Mouse (Mus musculus) neural tube, embryonic 14.5 days (tissue): ENCODE measurements at regions not wholly inside any gene's neighbourhood (a gene's known extent, or its start where the extent isn't known, plus 50 kb on each side); places are given as distances from the start of the nearest gene placed in this dataset.
"Not testable (repeated sequence)": the region's sequence is repeated elsewhere in the genome, so short reads cannot be mapped to it uniquely, and the experiment has no call there.

Experiments used
- ATAC-seq: fragments of 200-750 bp; cut with Nextera tagmentation; 2 replicates; pipeline ENCODE4 v1.8.0; 2017; ENCODE audit warnings: low read depth, mild to moderate bottlenecking, moderate TSS enrichment, moderate library complexity
- H3K27ac ChIP-seq: fragments of 300-500 bp; sonication (generic); 2 replicates; pipeline ENCODE4 v1.5.1; 2014; ENCODE audit warnings: low read depth, mild to moderate bottlenecking, control low read depth, low read length, moderate library complexity, mixed read lengths
- H3K27me3 ChIP-seq: fragments of 300-500 bp; sonication (generic); 2 replicates; pipeline ENCODE4 v1.6.1; 2014; ENCODE audit warnings: low read length; ENCODE audit not compliant: control insufficient read depth, insufficient read depth
- H3K36me3 ChIP-seq: fragments of 300-500 bp; sonication (generic); 2 replicates; pipeline ENCODE4 v1.6.1; 2014; ENCODE audit warnings: low read length, mixed read lengths; ENCODE audit not compliant: control insufficient read depth, insufficient read depth
- H3K4me1 ChIP-seq: fragments of 300-500 bp; sonication (generic); 2 replicates; pipeline ENCODE4 v1.6.1; 2014; ENCODE audit warnings: low read length; ENCODE audit not compliant: control insufficient read depth, insufficient read depth
- H3K4me2 ChIP-seq: fragments of 300-500 bp; sonication (generic); 2 replicates; pipeline ENCODE4 v1.6.1; 2014; ENCODE audit warnings: mild to moderate bottlenecking, low read depth, low read length, control low read depth
- H3K4me3 ChIP-seq: fragments of 300-500 bp; sonication (generic); 2 replicates; pipeline ENCODE4 v1.5.1; 2014; ENCODE audit warnings: low read depth, low read length, control low read depth, mixed read lengths
- H3K9ac ChIP-seq: fragments of 300-500 bp; sonication (generic); replicated peaks from 2 replicates; pipeline ENCODE4 v1.6.1; 2014; ENCODE audit warnings: low read depth, mild to moderate bottlenecking, control low read depth, low read length, mixed read lengths
- H3K9me3 ChIP-seq: fragments of 300-500 bp; sonication (generic); 2 replicates; pipeline ENCODE4 v1.6.1; 2016; ENCODE audit warnings: low read length; ENCODE audit not compliant: control insufficient read depth
- WGBS: fragments of 180-500 bp; shearing (Covaris S2); extraction: QIAGEN DNeasy Blood & Tissue Kit; methylation state at CpG from one replicate; pipeline ENCODE4 v1.1.7; 2014; 5-methylcytosine and 5-hydroxymethylcytosine counted together

DNA sequence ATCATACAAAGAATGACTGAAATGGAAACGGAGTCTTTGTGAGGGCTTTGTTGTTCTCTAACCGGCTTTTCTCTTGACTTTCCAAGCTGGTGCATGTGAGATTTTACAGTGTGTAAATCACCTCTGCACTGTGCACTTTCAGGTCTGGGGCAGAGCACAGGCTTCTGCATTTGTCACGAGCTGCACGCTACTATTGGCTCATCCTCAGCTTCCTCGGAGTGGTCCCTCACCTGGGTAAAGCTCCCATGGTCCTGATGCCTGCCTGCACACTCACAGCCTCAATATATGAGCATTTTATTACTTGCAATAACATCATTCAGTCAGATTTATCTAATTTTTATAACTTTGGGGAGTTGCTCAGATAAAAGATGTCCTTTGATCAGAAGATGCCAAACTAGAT lies 109.8 kb upstream of the Nrip1 start:
- ATAC-seq = no peak
- 50% methylated on average over 5 of the region's 5 CpGs for WGBS
- Histone ChIP-seq H3K9me3 (no peaks in the 10 kb centered on the region; the same call in 1 of the 2 replicates), H3K27me3 (no peaks in the 10 kb centered on the region), H3K9ac (no peak overlapping the region), H3K4me1 (no peaks in the 10 kb centered on the region), H3K27ac (no peak overlapping the region), H3K36me3 (no peaks in the 10 kb centered on the region), H3K4me2 (no peak overlapping the region), H3K4me3 (no peak overlapping the region)

GRCm38 (mm10) chr16:76481966-76482365 lies 108.3 kb upstream of the Nrip1 start:
- no peaks in the 10 kb centered on the region for H3K27me3 ChIP-seq
- H3K9ac ChIP-seq = no peak overlapping the region
- ATAC-seq = no peak
- no peaks in the 10 kb centered on the region for H3K4me1 ChIP-seq
- no peak overlapping the region for H3K27ac ChIP-seq
- no peaks in the 10 kb centered on the region; the same call in 1 of the 2 replicates for H3K9me3 ChIP-seq
- H3K4me2 ChIP-seq = no peak overlapping the region
- 95% methylated on average over 4 of the region's 4 CpGs for WGBS
- no peak overlapping the region for H3K4me3 ChIP-seq
- no peaks in the 10 kb centered on the region for H3K36me3 ChIP-seq

GRCm38 (mm10) chr16:76477474-76477873 lies 103.8 kb upstream of the Nrip1 start:
- Histone ChIP-seq H3K4me2 (no peak overlapping the region), H3K27me3 (no peaks in the 10 kb centered on the region), H3K36me3 (no peaks in the 10 kb centered on the region), H3K27ac (no peak overlapping the region), H3K9me3 (no peaks in the 10 kb centered on the region; the same call in 1 of the 2 replicates), H3K4me1 (no peaks in the 10 kb centered on the region), H3K9ac (no peak overlapping the region), H3K4me3 (no peak overlapping the region)
- ATAC-seq = no peak
- WGBS = 89% methylated on average over 8 of the region's 8 CpGs

- H3K4me2 ChIP-seq = no peak overlapping the region
- no peak overlapping the region for H3K27ac ChIP-seq
- H3K4me1 ChIP-seq = no peaks in the 10 kb centered on the region
- H3K36me3 ChIP-seq = no peaks in the 10 kb centered on the region
- no peak overlapping the region for H3K9ac ChIP-seq
- no peaks in the 10 kb centered on the region for H3K27me3 ChIP-seq
- no peak overlapping the region for H3K4me3 ChIP-seq
- no peak for ATAC-seq
- H3K9me3 ChIP-seq = no peaks in the 10 kb centered on the region
- 92% methylated on average over 6 of the region's 6 CpGs for WGBS
Observed at GRCm38 (mm10) chr16:76474481-76474880, 100.9 kb upstream of the Nrip1 start.

GRCm38 (mm10) chr16:76472386-76472785 lies 98.8 kb upstream of the Nrip1 start:
- Histone ChIP-seq H3K9ac (no peak overlapping the region), H3K4me3 (no peak overlapping the region), H3K36me3 (no peaks in the 10 kb centered on the region), H3K9me3 (no peaks in the 10 kb centered on the region), H3K4me2 (no peak overlapping the region), H3K27me3 (no peaks in the 10 kb centered on the region), H3K4me1 (no peaks in the 10 kb centered on the region), H3K27ac (no peak overlapping the region)
- ATAC-seq = no peak
- 80% methylated on average over 3 of the region's 3 CpGs for WGBS

DNA sequence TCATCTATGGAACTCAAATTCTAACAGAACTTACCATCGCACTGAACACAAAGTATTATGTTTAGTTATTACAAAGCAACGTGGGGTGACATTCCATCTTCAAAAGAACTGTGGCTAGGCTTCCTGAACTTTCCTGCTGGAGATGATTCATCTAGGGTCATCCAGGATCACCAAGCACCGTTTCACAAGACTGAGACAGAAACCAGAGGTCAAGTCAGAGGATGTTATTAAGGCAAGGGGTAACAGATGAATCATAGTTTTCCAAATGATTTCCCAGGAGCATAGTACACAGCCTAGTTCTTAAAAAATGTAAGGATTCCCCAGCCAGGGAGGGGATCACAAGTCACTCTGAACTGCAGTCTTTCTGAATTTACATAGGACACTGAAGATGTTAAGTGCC lies 97.5 kb upstream of the Nrip1 start:
- no peak overlapping the region for H3K4me3 ChIP-seq
- 75% methylated on average over 3 of the region's 3 CpGs for WGBS
- H3K4me2 ChIP-seq = no peak overlapping the region
- H3K27ac ChIP-seq = no peak overlapping the region
- H3K9me3 ChIP-seq = no peaks in the 10 kb centered on the region
- ATAC-seq = no peak
- H3K4me1 ChIP-seq = no peaks in the 10 kb centered on the region
- H3K36me3 ChIP-seq = no peaks in the 10 kb centered on the region
- H3K27me3 ChIP-seq = no peaks in the 10 kb centered on the region
- H3K9ac ChIP-seq = no peak overlapping the region

- ATAC-seq = no peak
- Histone ChIP-seq H3K4me3 (no peak overlapping the region), H3K27ac (no peak overlapping the region), H3K4me2 (no peak overlapping the region), H3K9ac (no peak overlapping the region), H3K9me3 (no peaks in the 10 kb centered on the region), H3K36me3 (no peaks in the 10 kb centered on the region), H3K27me3 (no peaks in the 10 kb centered on the region), H3K4me1 (no peaks in the 10 kb centered on the region)
- WGBS = 73% methylated on average over 1 of the region's 1 CpGs
Observed at GRCm38 (mm10) chr16:76459521-76459920, 85.9 kb upstream of the Nrip1 start.

- not testable (repeated sequence) for H3K4me1 ChIP-seq, H3K4me2 ChIP-seq, H3K27ac ChIP-seq, H3K9me3 ChIP-seq, H3K4me3 ChIP-seq, H3K9ac ChIP-seq, H3K36me3 ChIP-seq, ATAC-seq, H3K27me3 ChIP-seq
- 91% methylated on average over 2 of the region's 2 CpGs for WGBS
Observed at GRCm38 (mm10) chr16:76456300-76456599, 82.6 kb upstream of the Nrip1 start.

DNA sequence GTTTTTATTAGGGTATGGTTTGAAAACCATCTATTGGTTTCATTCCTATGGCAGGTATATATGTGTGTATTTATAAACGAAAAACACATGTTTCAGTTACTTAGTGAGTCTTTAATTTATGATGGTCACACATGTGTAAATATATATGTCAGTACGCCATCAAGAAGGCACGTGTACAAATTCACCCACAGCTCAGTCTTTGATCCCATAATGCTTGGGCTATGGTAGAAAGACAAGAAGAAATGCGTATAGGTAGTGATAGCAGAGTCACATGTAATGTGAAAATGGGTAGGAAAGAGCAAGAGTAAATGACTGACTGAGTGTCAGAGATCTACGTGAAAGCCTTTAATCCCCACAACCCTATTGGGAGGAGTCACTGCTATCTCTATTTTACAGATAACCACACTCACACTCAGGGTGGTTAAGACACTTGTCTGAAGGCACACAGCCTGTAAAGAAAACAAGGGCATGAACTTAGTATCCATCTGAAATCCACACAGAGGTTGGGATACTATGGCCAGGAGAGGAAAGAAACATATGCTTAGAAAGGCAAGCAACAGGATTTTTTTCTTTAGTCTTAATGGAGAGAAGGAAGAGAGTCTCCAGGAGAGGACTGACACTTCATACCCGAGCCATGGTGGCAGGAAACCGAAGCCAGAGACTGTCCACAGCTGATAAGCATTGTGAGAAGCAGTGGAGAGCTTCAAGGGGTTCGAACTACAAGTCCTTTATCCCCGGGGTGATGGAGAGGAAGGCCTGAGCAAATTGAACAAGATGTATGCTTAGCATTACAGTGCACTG lies 82.1 kb upstream of the Nrip1 start:
- peaks cover 6% of the 10 kb centered on the region; the same call in 1 of the 2 replicates for H3K4me1 ChIP-seq

More for the DNA sequence above, 82.1 kb upstream of the Nrip1 start:
- Histone ChIP-seq H3K9me3 (no peaks in the 10 kb centered on the region), H3K27me3 (no peaks in the 10 kb centered on the region), H3K9ac (no peak overlapping the region), H3K36me3 (no peaks in the 10 kb centered on the region), H3K27ac (no peak overlapping the region), H3K4me3 (no peak overlapping the region), H3K4me2 (no peak overlapping the region)
- ATAC-seq = no peak
- 88% methylated on average over 9 of the region's 9 CpGs for WGBS
